Mouse (Mus musculus) CH12.LX (cell line): ENCODE data around the gene Cblb. TPM values are rescaled to one million over a fixed set of nuclear protein-coding genes. Genes with fewer than 3 reads are reported as not detected.

ENCODE experiments used
- DNase-seq: peaks from one replicate; pipeline ENCODE4 v3.0.0-alpha.2; 2013; ENCODE audit errors: extremely low read depth
- H3K27ac ChIP-seq: 2 replicates; pipeline ENCODE4 v1.5.1; 2012; ENCODE audit warnings: low read depth, mild to moderate bottlenecking, control low read depth, moderate library complexity; ENCODE audit not compliant: insufficient read depth
- H3K27me3 ChIP-seq: replicated peaks from 2 replicates; pipeline ENCODE3; 2012; ENCODE audit warnings: inconsistent platforms
- H3K36me3 ChIP-seq, 2 experiments: replicated peaks in 1 of 2; 2 replicates each; pipeline versions ENCODE3 to v1.6.1; 2012; ENCODE audit warnings: inconsistent platforms in 1 of 2, low read length in 1 of 2, mild to moderate bottlenecking in 1 of 2, mixed read lengths in 1 of 2, moderate library complexity in 1 of 2; ENCODE audit not compliant: control insufficient read depth in 1 of 2, insufficient read depth in 1 of 2
- H3K4me1 ChIP-seq, 2 experiments: 2 replicates each; pipeline ENCODE4 v1.6.1; 2012; ENCODE audit warnings: inconsistent platforms in 1 of 2, moderate library complexity in 1 of 2; ENCODE audit not compliant: insufficient read depth in 2 of 2, control insufficient read depth in 1 of 2
- H3K4me2 ChIP-seq: 2 replicates; pipeline ENCODE4 v1.6.1; 2012; ENCODE audit warnings: low read depth, mild to moderate bottlenecking, control low read depth; ENCODE audit not compliant: poor library complexity, insufficient read depth, severe bottlenecking
- H3K4me3 ChIP-seq, 3 experiments: fragments of 150-350 bp in 1 of 3; sonication (generic) in 1 of 3; replicated peaks in 1 of 3; 2 replicates each; pipeline versions ENCODE3 to v1.5.1; 2011 to 2012; ENCODE audit warnings: low read depth in 2 of 3, low read length in 2 of 3, mild to moderate bottlenecking in 2 of 3, moderate library complexity in 2 of 3, control low read depth in 1 of 3, improper control_type of control experiment in 1 of 3, inconsistent platforms in 1 of 3, mixed read lengths in 1 of 3; ENCODE audit not compliant: poor library complexity in 1 of 3
- H3K79me2 ChIP-seq: replicated peaks from 2 replicates; pipeline ENCODE4 v1.6.1; 2012; ENCODE audit warnings: mild to moderate bottlenecking, moderate library complexity; ENCODE audit not compliant: control insufficient read depth, poor library complexity, insufficient read depth, severe bottlenecking; ENCODE audit errors: extremely low read depth
- H3K9ac ChIP-seq: 2 replicates; pipeline ENCODE4 v1.6.1; 2012; ENCODE audit warnings: low read depth, mild to moderate bottlenecking, control low read depth, moderate library complexity; ENCODE audit not compliant: insufficient read depth
- H3K9me3 ChIP-seq: replicated peaks from 2 replicates; pipeline ENCODE3; 2012; ENCODE audit warnings: low read length, inconsistent platforms, mixed read lengths
- BHLHE40 ChIP-seq: IDR thresholded peaks from 2 replicates; pipeline ENCODE4 v1.6.1; 2011; ENCODE audit warnings: mild to moderate bottlenecking, low read depth, low read length, improper control_type of control experiment
- CHD1 ChIP-seq: IDR thresholded peaks from 2 replicates; pipeline ENCODE4 v1.6.1; 2012; ENCODE audit warnings: low read depth, low read length, improper control_type of control experiment, inconsistent platforms
- CHD2 ChIP-seq: IDR thresholded peaks from 2 replicates; pipeline ENCODE4 v1.6.1; 2011; ENCODE audit warnings: low read length, improper control_type of control experiment
- CTCF ChIP-seq, 2 experiments: IDR thresholded peaks in 1 of 2; conservative IDR thresholded peaks in 1 of 2; 2 replicates each; pipeline ENCODE4 v1.5.1; 2011 to 2012; ENCODE audit warnings: low read depth in 2 of 2, low read length in 2 of 2, improper control_type of control experiment in 1 of 2, inconsistent platforms in 1 of 2, mild to moderate bottlenecking in 1 of 2, moderate library complexity in 1 of 2
- E2F4 ChIP-seq: IDR thresholded peaks from 2 replicates; pipeline ENCODE4 v1.6.1; 2011; ENCODE audit warnings: low read depth, low read length, improper control_type of control experiment; ENCODE audit not compliant: insufficient replicate concordance
- ELF1 ChIP-seq: IDR thresholded peaks from 2 replicates; pipeline ENCODE4 v1.6.1; 2014; ENCODE audit warnings: low read depth, mild to moderate bottlenecking, inconsistent platforms, low read length, improper control_type of control experiment
- EP300 ChIP-seq: IDR thresholded peaks from 2 replicates; pipeline ENCODE4 v1.6.1; 2011; ENCODE audit warnings: low read length, improper control_type of control experiment
- ETS1 ChIP-seq: conservative IDR thresholded peaks from 2 replicates; pipeline ENCODE4 v1.6.1; 2012; ENCODE audit warnings: low read depth, mild to moderate bottlenecking, inconsistent platforms, low read length, improper control_type of control experiment, moderate library complexity
- HCFC1 ChIP-seq: IDR thresholded peaks from 2 replicates; pipeline ENCODE4 v1.6.1; 2012; ENCODE audit warnings: low read depth, mild to moderate bottlenecking, inconsistent platforms, low read length, improper control_type of control experiment
- IRF4 ChIP-seq: IDR thresholded peaks from 2 replicates; pipeline ENCODE4 v1.6.1; 2014; ENCODE audit warnings: low read depth, mild to moderate bottlenecking, inconsistent platforms, low read length, improper control_type of control experiment
- JUN ChIP-seq: IDR thresholded peaks from 2 replicates; pipeline ENCODE4 v1.6.1; 2011; ENCODE audit warnings: low read depth, mild to moderate bottlenecking, low read length, improper control_type of control experiment, moderate library complexity; ENCODE audit not compliant: insufficient read depth
- JUND ChIP-seq: conservative IDR thresholded peaks from 2 replicates; pipeline ENCODE4 v1.6.1; 2011; ENCODE audit warnings: low read depth, low read length, improper control_type of control experiment
- KAT2A ChIP-seq: IDR thresholded peaks from 2 replicates; pipeline ENCODE4 v1.6.1; 2012; ENCODE audit warnings: low read length, improper control_type of control experiment, inconsistent platforms; ENCODE audit not compliant: insufficient replicate concordance
- MAFK ChIP-seq: IDR thresholded peaks from 2 replicates; pipeline ENCODE4 v1.6.1; 2011; ENCODE audit warnings: low read length, improper control_type of control experiment; ENCODE audit not compliant: insufficient replicate concordance
- MAZ ChIP-seq: IDR thresholded peaks from 2 replicates; pipeline ENCODE4 v1.6.1; 2012; ENCODE audit warnings: low read depth, mild to moderate bottlenecking, inconsistent platforms, low read length, improper control_type of control experiment, moderate library complexity
- MEF2A ChIP-seq: IDR thresholded peaks from 2 replicates; pipeline ENCODE4 v1.6.1; 2014; ENCODE audit warnings: low read depth, mild to moderate bottlenecking, inconsistent platforms, low read length, improper control_type of control experiment, borderline replicate concordance
- NRF1 ChIP-seq: IDR thresholded peaks from 2 replicates; pipeline ENCODE4 v1.6.1; 2014; ENCODE audit warnings: low read depth, mild to moderate bottlenecking, inconsistent platforms, low read length, improper control_type of control experiment, moderate library complexity
- PAX5 ChIP-seq: IDR thresholded peaks from 2 replicates; pipeline ENCODE4 v1.6.1; 2012; ENCODE audit warnings: low read length, inconsistent platforms, mixed read lengths
- POLR2AphosphoS2 ChIP-seq: IDR thresholded peaks from 2 replicates; pipeline ENCODE4 v1.6.1; 2011; ENCODE audit warnings: low read depth, low read length, improper control_type of control experiment
- RAD21 ChIP-seq: IDR thresholded peaks from 2 replicates; pipeline ENCODE4 v1.6.1; 2011; ENCODE audit warnings: low read depth, mild to moderate bottlenecking, low read length, improper control_type of control experiment, moderate library complexity
- RCOR1 ChIP-seq: conservative IDR thresholded peaks from 2 replicates; pipeline ENCODE4 v1.6.1; 2012; ENCODE audit warnings: low read depth, mild to moderate bottlenecking, inconsistent platforms, low read length, improper control_type of control experiment
- SIN3A ChIP-seq: IDR thresholded peaks from 2 replicates; pipeline ENCODE4 v1.6.1; 2012; ENCODE audit warnings: low read length, improper control_type of control experiment, inconsistent platforms
- SMC3 ChIP-seq: IDR thresholded peaks from 2 replicates; pipeline ENCODE4 v1.6.1; 2011; ENCODE audit warnings: low read depth, low read length, improper control_type of control experiment
- TCF12 ChIP-seq: IDR thresholded peaks from 2 replicates; pipeline ENCODE4 v1.6.1; 2014; ENCODE audit warnings: low read depth, mild to moderate bottlenecking, inconsistent platforms, low read length, improper control_type of control experiment
- UBTF ChIP-seq: IDR thresholded peaks from 2 replicates; pipeline ENCODE4 v1.6.1; 2012; ENCODE audit warnings: low read depth, mild to moderate bottlenecking, inconsistent platforms, low read length, improper control_type of control experiment, moderate library complexity
- USF1 ChIP-seq: IDR thresholded peaks from 2 replicates; pipeline ENCODE4 v1.6.1; 2014; ENCODE audit warnings: low read depth, mild to moderate bottlenecking, inconsistent platforms, low read length, improper control_type of control experiment
- USF2 ChIP-seq: conservative IDR thresholded peaks from 2 replicates; pipeline ENCODE4 v1.6.1; 2011; ENCODE audit warnings: low read depth, low read length, improper control_type of control experiment
- ZC3H11A ChIP-seq: IDR thresholded peaks from 2 replicates; pipeline ENCODE4 v1.6.1; 2012; ENCODE audit warnings: low read depth, mild to moderate bottlenecking, inconsistent platforms, low read length, improper control_type of control experiment
- ZKSCAN1 ChIP-seq: IDR thresholded peaks from 2 replicates; pipeline ENCODE4 v1.6.1; 2012; ENCODE audit warnings: low read depth, inconsistent platforms, low read length, improper control_type of control experiment, borderline replicate concordance
- dilution Hi-C: fragments of 300-500 bp; cut with MboI; formaldehyde crosslinking; loops from 2 replicates; pipeline ENCODE4 v1.14.3; 2020; ENCODE audit warnings: low sequenced_read_pairs; ENCODE audit not compliant: extremely low pct_unique_long_range_greater_than_20kb, extremely low pct_ligation_motif_present
- in situ Hi-C: fragments of 300-500 bp; cut with MboI; formaldehyde crosslinking; loops from 3 replicates; pipeline ENCODE4 v1.14.3; 2019; ENCODE audit warnings: low sequenced_read_pairs, low pct_ligation_motif_present, low pct_unique_long_range_greater_than_20kb, mixed read lengths
- polyA plus RNA-seq: library from polyadenylated mRNA; unstranded; fragments of >175 nt; gene quantifications from 2 replicates; pipeline ENCODE4 v1.2.1, GENCODE M21; 2012; ENCODE audit warnings: low read depth; ENCODE audit not compliant: insufficient read length
- total RNA-seq, 2 experiments: library from RNA; depleted of rRNA; stranded (reverse); fragments of 300-350 nt in 1 of 2; fragments of >200 nt in 1 of 2; gene quantifications; 2 replicates each; pipeline ENCODE4 v1.2.3; 2012 to 2014

The Cblb gene
- total and polyA plus RNA-seq, 3 experiments: 3.5 to 18.9 (median 6.3) TPM

GRCm38 (mm10) chr16:52061015-52061481 lies 30.0 kb downstream of the Cblb start:
- Histone ChIP-seq H3K9ac (peak overlapping the region; percentile 40; the same call in 1 of the 2 replicates), H3K27me3 (no peaks in the 10 kb centered on the region), H3K4me3 (peak overlapping the region in 2 of 3 experiments; percentile 25 to 35), H3K27ac (peak overlapping the region; percentile 82), H3K79me2 (no peaks in the 10 kb centered on the region; the same call in 1 of the 2 replicates), H3K36me3 (peaks cover 0 to 26% of the 10 kb centered on the region in 2 experiments), H3K4me1 (peaks cover 16 to 60% of the 10 kb centered on the region in 2 experiments), H3K9me3 (no peaks in the 10 kb centered on the region), H3K4me2 (peak overlapping the region; percentile 97)
- in situ Hi-C loops: no loop called here
- dilution Hi-C loops: no loop called here
- peak; percentile 86 for DNase-seq
- 0 out of 2 replicates have a peak, but pooled peaks have one; percentile 48 for TF ChIP-seq MAFK
- TF ChIP-seq HCFC1: peak; percentile 40; the same call in 1 of the 2 replicates
- peak; percentile 58; the same call in 1 of the 2 replicates for TF ChIP-seq CHD2
- TF ChIP-seq ETS1: peak; percentile 97
- TF ChIP-seq ELF1: peak; percentile 37; the same call in 1 of the 2 replicates
- no peak for TF ChIP-seq USF2
- TF ChIP-seq KAT2A: no peak
- no peak for TF ChIP-seq RAD21
- TF ChIP-seq MEF2A: peak; percentile 95; the same call in 1 of the 2 replicates
- TF ChIP-seq NRF1: 0 out of 2 replicates have a peak, but pooled peaks have one; percentile 17
- no peak for TF ChIP-seq UBTF
- no peak for TF ChIP-seq POLR2AphosphoS2
- peak; percentile 73; the same call in 1 of the 2 replicates for TF ChIP-seq SIN3A
- TF ChIP-seq ZKSCAN1: no peak
- TF ChIP-seq PAX5: no peak
- no peak for TF ChIP-seq ZC3H11A
- TF ChIP-seq MAZ: peak; percentile 64; the same call in 1 of the 2 replicates
- TF ChIP-seq CTCF (conservative IDR thresholded peaks at IDR 0.05 in 1 of 2, IDR thresholded peaks at IDR 0.05 in 1 of 2; ENCODE audit: low read depth in 2 of 2, low read length in 2 of 2): no peak
- no peak for TF ChIP-seq USF1
- no peak for TF ChIP-seq E2F4
- peak; percentile 48; the same call in 1 of the 2 replicates for TF ChIP-seq TCF12
- peak; percentile 57 for TF ChIP-seq JUND
- TF ChIP-seq SMC3: no peak; the same call in 1 of the 2 replicates
- peak; percentile 59 for TF ChIP-seq BHLHE40
- no peak for TF ChIP-seq RCOR1
- peak; percentile 52; the same call in 1 of the 2 replicates for TF ChIP-seq JUN
- TF ChIP-seq IRF4: peak; percentile 86
- peak; percentile 40; the same call in 1 of the 2 replicates for TF ChIP-seq CHD1
- peak; percentile 70; the same call in 1 of the 2 replicates for TF ChIP-seq EP300
